Mouse (Mus musculus) heart, adult 18-20 months (tissue): ENCODE results near the gene Omp. TPM values are rescaled to one million over a fixed set of nuclear protein-coding genes. Genes with fewer than 3 reads are reported as not detected.
"Not testable (repeated sequence)": the region's sequence is repeated elsewhere in the genome, so short reads cannot be mapped to it uniquely, and the experiment has no call there.

ENCODE experiments used
- DNase-seq, 2 experiments: peaks; one replicate each; pipeline ENCODE4 v3.0.0; 2021 to 2022; ENCODE audit warnings: mixed read lengths in 1 of 2
- long read RNA-seq, 2 experiments: library from polyadenylated mRNA; stranded (forward); transcript quantifications; one replicate each; pipeline ENCODE4 v2.0.0; 2021
- total RNA-seq, 2 experiments: library from RNA; stranded (reverse); gene quantifications; 2 replicates each; pipeline ENCODE4 v1.2.3; 2021

Omp gene
- total RNA-seq, result not detected
- long read RNA-seq, experiment 1, result 0 reads
- long read RNA-seq, experiment 2, result 0 reads

DNA sequence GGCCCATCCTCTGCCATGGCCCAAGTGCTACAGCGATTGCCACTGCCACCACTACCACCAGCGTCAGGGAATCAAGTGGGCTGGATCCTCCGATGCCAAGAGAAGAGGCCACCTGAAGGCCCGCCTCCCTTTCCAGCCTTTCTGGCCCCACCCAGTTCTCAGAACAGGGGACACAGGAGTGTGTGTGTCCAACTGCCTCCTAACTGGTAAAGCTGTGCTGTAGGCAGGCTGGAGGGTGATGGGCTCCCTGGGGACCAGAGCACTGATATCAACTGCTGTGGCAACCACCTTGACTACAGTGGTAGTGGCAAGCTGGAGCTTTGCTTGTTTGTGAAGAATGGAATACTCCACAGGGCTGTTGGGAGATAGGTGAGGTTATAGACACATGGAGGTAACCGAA, at the start of gene Omp:
Gene Omp (minus strand): TSS at position 101 of the 400 bp plus-strand sequence.
- DNase-seq, result no peak

DNA sequence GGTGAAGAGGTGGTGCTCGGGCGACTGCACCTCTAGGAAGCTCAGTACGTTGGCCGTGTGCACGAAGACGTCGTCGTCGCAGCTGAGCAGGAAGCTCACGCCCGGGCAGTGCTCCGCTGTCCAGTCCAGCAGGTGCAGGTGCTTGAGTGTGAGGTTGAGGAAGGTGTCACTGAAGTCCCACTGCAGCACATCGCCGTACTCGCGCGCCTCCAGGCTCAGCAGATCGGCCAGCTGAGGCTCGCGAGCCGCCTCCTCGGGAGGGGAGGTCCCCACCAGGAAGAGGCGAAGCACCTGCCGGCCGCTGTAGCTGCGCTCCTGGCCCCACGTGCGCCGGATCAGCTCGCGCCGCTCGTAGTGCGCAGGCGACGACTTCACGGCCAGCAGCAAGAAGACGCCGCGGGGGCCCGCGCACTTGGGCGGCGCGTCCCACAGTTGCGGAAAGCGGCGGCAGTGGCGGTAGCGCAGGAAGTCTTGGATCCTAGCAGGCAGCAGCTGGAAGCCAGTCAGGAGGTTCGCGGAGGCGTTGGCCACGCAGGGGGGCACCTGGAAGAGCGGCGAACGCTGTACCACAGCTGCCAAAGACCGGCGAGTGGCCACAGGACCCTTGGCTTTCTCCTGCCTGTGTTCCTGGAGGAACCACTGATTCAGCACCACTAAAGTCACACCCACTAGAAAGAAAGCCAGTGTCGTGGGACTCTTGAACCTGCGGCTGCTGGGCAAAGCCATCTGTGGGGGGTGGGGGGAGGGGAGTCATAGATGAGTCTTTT, 48.9 kb upstream of the Omp start:
- no peak for DNase-seq

DNA sequence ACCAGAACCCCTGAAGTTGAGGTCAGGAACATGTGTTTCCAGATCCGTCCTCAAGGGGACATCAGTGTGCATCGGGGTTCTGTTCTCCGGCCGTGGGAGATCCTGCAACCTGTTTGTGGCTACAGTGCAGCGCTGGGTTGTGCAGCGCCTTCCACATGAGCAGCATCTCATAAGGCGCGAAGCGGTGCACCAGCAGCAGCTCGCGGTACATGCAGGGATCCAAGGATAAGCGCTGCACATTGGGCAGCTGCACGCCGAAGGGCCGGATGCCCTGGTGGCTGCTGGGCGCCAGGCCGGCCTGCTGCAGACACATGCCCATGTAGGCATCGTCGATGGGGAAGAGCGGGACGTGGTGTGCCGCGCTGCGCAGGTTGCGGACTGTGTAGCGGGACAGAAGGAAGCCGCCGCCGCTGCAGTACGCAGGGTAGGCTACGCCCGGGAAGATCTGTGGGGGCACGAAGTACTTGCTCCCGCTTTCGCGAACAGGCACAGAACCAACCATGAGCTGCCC, 48.3 kb upstream of the Omp start:
- peak in 1 of 2 experiments; percentile 52 for DNase-seq

DNA sequence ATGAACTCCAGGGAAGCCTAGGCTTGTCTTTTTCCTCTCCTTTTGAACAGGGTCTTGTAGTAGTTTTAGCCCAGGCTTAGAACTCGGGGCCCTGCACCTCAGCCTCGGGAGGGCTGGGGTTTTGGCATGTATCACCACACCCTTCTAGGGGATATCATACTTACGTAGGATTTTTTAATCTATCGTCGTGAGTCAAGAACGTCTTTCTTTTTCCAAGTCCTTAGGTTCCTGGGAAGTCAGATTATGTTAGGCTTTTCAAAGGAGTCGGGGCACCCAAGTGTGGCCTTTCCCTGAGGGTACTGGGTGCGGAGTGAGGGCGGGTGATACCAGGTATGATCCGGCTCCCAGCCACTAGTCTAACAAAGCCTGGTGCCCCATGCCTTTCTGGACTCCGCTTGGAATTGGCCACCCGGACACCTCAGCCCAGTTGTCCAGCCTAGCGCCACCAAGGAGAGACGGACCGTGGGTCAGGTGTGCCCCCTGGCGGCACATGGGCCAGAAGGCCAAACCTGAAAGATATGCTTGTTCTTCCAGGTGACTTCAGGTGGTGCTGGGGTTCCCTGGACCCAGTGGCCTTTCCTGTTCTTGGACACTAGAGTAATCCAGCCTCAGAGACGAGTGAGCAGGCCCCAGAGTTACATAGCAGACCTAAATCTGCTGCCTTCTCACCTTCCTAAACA, 46.4 kb upstream of the Omp start:
- no peak for DNase-seq

DNA sequence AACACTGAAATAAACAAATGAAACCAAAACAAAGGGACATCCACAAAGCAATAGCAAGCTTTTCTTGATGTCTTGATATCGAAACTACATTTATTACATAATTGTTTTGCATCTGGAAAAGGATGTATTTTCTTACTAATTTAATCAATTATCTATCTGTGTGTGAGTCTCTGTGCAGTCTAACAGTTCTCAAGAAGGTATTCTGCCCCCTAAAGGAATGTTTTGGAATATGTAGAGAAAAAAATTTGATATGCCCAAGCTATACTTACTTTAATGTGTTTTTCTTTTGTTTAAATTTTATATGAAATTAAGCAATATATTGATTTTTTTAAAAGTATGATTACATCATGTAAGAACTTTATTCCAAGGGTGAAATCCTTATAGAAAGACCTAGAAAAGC, 45.3 kb upstream of the Omp start:
- no peak for DNase-seq

DNA sequence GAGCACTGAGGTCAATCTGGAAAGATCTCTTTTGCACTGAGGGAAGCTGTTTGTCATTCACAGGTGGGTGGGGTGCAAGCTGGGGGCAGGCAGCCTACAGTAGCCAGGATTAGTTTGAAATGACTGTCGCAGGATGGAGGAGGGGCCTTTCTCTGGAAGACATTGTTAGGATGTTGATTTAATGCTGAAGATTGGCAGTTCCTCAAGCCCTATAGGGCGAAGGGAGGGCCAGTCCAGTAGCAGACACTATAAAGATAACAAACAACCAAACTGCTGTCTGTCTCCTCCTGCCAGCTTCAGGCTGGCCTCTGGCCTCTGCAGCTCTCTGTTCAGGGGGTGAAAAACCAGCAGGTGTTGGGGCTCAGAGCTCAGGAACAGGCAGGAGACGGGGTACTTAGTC, 44.4 kb upstream of the Omp start:
- DNase-seq, result no peak

DNA sequence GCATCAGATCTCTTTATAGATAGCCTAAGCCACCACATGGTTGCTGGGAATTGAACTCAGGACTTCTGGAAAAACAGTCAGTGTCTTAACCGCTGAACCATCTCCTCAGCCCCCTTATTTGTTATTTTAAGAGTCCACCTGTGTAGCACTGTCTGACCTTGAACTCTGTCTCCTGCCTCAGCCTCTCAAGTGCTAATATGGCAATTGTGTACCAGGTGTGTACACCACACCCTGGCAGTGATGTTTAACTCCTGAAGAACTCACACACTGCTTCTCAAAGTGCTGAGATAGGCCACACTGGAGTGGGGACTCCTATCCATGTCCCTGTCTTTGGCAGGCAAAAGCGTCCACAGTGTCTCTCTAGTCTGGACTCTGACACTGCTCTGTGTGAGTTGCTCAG, 43.4 kb upstream of the Omp start:
- no peak for DNase-seq

DNA sequence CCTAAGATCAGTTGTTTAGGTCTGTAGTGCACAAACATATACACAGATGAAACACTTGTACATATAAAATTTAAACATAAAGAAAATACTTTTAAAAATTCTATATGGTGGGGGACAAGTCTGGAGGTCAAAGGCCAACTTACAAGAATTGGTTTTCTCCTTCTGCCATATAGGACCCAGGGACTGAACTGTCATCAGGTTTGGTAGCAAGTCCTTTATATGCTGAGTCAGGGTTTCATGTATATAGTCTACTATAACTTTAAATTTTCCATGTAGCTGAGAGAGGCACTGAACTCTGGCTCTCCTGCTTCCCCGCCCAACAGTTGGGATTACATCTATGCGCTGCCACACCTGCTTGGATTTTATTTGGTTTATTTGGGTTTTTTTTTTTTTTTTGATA, 42.9 kb upstream of the Omp start:
- no peak for DNase-seq

DNA sequence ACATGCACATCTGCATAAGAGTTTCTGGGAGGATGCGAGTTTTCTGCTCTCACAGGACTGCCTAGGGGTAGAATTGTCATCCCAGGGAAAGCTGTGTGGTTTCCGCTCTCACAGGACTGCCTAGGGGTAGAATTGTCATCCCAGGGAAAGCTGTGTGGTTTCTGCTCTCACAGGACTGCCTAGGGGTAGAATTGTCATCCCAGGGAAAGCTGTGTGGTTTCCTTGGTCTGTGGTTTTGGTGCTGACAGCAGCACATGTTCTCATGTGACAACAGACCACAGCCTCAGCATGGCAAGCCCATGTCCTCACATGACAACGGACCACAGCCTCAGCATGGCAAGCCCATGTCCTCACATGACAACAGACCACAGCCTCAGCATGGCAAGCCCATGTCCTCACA, 42.0 kb upstream of the Omp start:
- DNase-seq, result not testable (repeated sequence)

DNA sequence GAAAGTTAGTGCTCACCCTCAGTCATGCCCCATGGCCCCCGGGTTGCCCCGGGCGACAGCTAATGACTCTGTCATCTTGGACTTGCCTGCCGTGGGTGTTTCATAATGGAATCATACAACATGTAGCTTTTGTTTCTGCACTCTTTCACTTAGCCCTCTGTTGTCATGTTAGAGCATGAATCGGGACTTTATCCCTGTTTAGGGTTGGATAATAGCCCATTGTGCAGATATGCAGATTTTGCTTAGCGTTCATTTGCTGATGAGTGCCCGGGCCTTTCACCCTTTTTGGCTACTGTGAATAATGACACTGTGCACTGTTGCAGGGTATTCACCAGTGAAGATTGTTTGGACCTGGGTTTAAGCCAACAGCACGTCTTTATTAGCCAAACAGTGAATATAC, 41.3 kb upstream of the Omp start:
- DNase-seq, result no peak

DNA sequence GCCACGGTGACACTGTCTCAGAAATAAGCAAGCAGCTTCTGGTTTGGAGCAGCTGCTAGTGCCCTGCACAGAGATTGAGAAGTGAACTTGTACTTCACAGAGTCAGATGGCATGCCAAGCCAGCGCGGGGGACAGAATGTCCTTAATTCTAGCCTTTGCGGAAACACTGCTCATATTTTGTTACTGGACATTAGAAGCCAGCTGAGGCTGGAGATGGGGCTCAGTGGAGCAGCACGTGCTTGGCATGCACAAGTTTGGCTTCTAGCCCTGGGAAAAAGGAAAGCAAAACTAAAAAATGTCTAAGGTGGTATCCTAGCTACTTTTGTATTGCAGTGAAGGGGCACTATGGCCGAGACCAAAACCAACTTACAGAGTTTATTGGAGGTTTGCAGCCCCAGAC, 40.0 kb upstream of the Omp start:
- DNase-seq, result peak in 1 of 2 experiments; percentile 40

DNA sequence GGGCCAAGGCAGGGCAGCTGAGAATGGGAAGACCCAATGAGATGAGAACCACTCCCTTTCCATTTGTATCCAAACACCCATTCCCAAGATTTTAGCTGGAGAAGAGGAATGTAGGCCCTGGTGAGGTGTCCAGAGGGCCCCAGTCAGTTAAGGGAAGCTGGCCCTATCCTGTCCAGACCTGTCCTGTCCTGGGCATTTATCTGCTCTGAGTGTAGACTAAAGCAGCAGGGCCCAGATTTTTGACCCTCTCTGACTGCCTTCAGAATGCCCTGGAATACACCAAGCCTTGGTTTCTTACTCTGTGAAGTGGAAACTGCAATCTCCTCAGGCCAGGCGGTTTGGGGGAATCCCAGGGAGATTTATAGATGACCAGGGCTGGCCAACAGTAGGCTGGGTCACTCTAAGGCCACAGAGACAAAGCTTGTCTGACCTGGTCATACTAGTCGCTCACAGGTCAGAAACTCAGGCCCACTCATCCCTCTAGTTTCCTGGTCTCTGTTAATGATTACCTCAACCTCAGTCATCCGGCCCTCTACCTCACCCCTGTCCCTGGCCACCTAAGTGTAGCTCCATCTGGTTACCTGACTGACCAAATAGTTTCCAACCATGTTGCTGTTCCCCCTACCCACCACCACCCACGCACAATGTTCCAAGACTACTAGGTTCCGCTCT, 33.4 kb upstream of the Omp start:
- no peak for DNase-seq

DNA sequence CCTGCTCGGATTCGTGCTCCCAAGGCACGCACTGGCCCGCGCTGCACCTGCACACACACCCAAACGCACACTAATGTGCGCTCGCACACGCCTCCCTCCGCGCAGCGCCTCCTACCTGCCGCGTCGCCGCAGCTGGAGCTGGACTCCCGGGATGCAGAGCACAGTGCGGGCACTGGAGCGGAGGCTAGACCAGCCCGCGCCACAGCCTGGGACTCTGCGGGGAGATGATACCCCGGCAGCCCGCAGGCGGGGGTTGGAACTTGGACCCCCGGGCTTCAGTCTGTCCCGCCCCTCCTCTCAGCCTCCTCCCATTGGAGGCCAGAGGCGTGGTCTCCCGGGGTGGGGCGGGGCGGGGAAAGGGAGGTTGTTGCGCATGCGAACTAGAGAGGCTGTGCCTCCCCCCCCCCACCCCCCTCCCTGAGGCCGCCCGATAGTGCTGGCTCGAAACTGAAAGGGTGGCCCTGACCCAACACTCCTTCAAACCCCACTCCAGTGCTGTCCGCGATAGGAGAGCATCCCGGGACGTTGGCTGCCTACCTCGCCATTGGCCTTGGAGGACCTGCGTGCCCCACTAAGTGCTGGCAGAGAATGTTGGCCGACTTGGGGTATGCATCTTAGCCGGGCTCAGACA, 32.7 kb upstream of the Omp start, which contains the start of gene Capn5:
Gene Capn5 (minus strand): TSS at position 346 of the 631 bp plus-strand sequence.
- DNase-seq, result peak; percentile 82

DNA sequence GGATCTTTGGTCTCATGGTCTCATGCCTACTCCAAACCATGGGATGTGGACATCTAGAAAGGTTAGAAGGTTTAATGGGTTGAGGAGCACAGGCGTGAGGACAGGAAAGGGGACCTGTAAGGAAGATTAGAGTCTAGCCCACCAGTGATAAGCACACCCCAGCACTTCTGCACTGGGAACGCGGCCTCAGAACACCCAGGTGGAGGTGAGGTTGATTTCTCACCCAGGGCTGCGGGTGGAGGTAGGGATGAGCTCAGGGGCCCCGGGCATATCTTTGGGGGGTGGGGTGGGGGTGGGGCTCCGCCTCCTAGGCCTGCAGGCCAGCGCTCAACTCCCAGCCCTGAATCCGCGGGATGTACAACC, 32.2 kb upstream of the Omp start:
- DNase-seq, result no peak

DNA sequence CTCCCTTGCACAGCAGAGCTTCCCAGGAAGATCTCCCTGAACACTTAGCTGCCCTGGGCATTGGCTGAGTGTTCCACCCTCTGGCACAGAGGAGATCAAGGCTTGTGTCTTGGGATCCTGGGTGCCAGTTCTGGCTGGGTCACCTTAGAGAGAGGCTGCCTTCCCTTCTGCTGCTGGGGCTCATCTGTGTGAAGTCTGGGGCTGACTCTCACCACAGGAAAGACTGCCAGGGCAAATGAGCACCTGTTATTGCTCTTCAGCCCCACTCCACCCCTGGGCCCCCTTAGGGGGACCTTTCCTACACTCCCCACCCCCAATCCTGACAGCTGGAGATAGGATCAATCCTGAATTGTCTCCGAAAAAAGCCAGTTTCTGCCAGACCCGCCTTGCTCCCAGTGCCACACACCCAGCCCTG, 31.8 kb upstream of the Omp start:
- DNase-seq, result no peak

DNA sequence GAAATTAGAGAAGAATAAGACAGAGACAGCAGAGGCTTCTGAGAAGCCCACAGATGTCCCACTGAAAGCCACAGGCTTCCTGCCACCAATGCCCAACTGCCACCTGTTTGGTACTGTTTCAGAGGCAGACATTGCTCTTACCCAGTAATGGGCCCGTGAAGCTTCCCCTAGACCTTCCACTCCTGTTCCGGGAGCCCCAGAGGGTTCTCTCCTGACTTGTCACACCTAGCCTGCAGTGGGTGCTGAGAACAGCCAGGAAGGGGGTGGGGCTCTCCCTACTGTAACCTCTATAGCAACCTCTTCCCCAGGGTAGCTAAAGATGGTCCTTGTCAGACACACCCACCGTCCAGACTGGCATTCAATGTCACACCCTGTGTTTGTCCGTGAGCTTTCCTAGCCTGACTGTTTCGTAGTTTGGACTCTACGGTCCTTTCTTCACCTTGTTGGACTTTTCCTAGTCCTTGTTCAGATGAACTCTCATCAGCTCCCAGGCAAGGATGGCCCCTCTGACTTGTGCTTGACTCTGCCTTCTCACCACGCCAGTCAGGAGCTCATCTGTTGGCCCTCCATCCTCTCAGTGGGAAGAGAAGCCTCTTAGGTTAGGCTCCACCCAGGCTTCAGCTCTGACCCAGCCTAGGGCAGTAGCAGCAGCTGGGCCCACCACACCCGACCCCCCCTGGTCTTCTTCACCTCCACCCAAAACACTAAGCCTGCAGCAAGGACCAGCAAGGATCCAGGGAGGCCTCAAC, 31.2 kb upstream of the Omp start:
- DNase-seq, result no peak

DNA sequence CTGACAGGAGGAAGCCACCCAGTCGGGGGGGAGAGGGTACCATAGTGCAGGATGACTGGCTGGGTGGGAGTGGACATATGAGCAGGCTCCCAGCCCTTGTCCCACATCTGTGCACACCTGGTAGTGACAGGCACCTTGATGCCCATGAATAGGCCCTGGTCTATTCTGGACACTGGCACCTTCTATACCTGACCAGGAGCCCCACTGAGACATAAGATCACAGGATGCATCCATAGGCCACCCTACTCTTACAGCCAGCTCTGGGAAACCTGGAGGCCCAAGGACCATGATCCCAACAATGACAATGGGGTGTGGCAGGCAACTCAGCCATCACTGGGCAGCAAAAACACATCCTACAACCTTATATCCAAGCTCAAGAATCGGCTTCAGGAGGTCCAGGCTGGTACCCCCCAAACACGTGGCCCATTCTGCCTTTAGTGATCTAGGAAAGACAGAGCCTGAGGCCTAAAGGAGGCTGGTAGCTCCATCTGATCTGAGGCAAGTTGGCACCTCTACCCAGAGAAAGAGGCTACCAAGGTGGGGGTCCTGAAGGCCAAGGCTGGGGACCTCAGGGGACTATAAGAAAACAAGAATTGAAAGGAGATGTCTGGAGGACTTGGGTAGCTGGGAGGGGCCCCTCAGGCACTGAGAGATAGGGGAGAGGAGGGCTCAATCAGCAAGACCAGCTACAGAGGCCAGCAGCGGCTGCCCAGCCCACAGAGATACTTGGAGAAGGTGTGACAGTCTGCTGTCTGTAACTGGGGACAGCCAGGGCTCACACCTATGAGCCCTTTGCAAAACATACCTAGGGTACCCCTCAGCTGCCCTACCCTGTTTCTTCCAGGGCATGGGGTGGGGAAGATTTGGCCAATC, 29.8 kb upstream of the Omp start:
- no peak for DNase-seq

DNA sequence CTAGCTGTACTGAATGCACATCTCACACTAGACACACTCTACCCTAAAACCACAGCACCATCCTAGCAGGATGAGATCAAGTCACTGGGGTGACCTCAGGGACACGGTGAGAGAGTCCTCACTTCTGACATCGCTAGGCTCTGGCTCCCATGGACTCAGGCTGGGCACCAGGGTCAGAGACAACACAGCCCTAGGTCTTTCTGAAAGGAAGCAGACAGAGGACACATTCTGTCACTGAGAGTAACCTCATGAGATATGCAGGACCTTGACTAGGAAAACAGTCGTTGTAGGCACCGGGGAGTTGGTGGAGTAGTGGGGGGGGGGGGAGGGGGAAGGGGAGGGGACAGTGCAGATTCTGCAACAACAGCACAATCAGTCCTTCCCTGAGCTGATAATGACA, 28.1 kb upstream of the Omp start:
- no peak for DNase-seq

DNA sequence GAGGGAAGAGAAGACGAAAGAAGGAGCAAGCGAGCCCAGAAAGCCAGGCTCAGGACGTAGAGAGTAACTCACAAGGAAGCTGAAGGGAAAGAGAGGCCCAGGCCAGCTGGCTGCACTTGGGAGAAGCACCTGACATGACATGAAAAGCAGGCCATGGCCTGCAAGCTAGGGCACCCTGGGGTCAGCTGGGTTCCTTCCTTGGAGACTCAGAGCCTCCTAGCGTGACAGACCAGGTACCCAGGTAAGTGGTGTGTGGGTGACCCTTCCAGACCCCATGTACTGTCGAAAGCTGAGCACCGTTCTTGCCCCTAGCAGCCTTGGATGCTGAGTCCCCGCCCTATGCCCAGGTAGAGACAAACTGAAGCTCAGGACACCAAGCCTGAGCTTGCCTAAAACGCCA, 27.4 kb upstream of the Omp start:
- no peak for DNase-seq

DNA sequence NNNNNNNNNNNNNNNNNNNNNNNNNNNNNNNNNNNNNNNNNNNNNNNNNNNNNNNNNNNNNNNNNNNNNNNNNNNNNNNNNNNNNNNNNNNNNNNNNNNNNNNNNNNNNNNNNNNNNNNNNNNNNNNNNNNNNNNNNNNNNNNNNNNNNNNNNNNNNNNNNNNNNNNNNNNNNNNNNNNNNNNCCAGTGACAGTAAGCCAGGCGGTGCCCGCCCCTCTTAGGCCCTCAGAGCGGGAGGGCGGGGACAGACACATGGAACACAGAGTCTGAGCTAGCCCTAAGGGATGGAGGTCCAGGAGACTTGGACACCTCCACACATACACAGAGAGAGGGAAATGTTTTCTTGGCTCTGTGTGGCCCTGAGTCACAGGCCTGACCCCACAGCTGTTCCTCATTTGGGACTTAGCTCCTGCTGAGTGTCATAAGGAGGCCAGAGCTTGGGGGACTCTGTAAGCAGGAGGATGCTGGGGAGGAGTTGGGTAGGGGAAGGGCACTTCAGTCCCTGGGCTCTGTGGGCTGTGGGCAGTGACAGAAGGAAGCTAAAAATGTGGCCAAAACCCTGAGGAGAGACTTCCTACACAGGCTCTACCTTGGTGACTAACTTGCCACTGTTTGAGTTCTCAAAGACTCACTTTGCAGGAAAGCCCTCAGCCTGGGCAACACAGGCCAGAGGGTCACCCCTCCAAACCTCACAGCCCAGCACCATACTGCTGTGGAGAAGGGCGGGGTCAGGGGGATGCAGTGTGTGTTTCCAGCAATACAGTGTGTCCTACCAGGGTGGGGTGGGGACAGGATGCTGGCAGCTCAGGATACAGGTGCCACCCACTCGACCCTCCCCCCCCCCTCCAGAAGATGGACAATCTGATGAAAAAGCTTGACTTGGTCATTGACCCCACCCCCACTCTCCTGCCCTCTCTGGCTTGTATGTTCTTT, 26.1 kb upstream of the Omp start:
- peak; percentile 77 to 86 for DNase-seq
